Mouse (Mus musculus) midbrain, embryonic 16.5 days (tissue): ENCODE measurements around the gene Sirpa. TPM values are rescaled to one million over a fixed set of nuclear protein-coding genes. Genes with fewer than 3 reads are reported as not detected.

ENCODE experiments used
- ATAC-seq: fragments of 200-750 bp; cut with Nextera tagmentation; 2 replicates; pipeline ENCODE4 v1.8.0; 2017; ENCODE audit warnings: moderate TSS enrichment
- H3K27ac ChIP-seq: fragments of 300-500 bp; sonication (generic); 2 replicates; pipeline ENCODE4 v1.5.1; 2014; ENCODE audit warnings: mild to moderate bottlenecking, low read length, mixed read lengths
- H3K27me3 ChIP-seq: fragments of 300-500 bp; sonication (generic); 2 replicates; pipeline ENCODE4 v1.6.1; 2014; ENCODE audit warnings: low read depth, low read length, mixed read lengths; ENCODE audit not compliant: control insufficient read depth, insufficient read depth
- H3K36me3 ChIP-seq: fragments of 300-500 bp; sonication (generic); 2 replicates; pipeline ENCODE4 v1.6.1; 2014; ENCODE audit warnings: mild to moderate bottlenecking, low read length, moderate library complexity, mixed read lengths; ENCODE audit not compliant: control insufficient read depth, insufficient read depth
- H3K4me1 ChIP-seq: fragments of 300-500 bp; sonication (generic); 2 replicates; pipeline ENCODE4 v1.6.1; 2014; ENCODE audit warnings: mild to moderate bottlenecking, low read length, mixed read lengths; ENCODE audit not compliant: control insufficient read depth, insufficient read depth
- H3K4me2 ChIP-seq: fragments of 300-500 bp; sonication (generic); 2 replicates; pipeline ENCODE4 v1.6.1; 2014; ENCODE audit warnings: mild to moderate bottlenecking, low read length, mixed read lengths
- H3K4me3 ChIP-seq: fragments of 300-500 bp; sonication (generic); 2 replicates; pipeline ENCODE4 v1.5.1; 2014; ENCODE audit warnings: low read depth, mild to moderate bottlenecking, low read length, moderate library complexity, mixed read lengths
- H3K9ac ChIP-seq: fragments of 300-500 bp; sonication (generic); 2 replicates; pipeline ENCODE4 v1.6.1; 2014; ENCODE audit warnings: low read depth, low read length, mixed read lengths
- H3K9me3 ChIP-seq: fragments of 300-500 bp; sonication (generic); replicated peaks from 2 replicates; pipeline ENCODE4 v1.6.1; 2014; ENCODE audit warnings: mild to moderate bottlenecking, low read length, mixed read lengths; ENCODE audit not compliant: control insufficient read depth, poor library complexity, severe bottlenecking
- WGBS: fragments of 180-500 bp; shearing (Covaris S2); extraction: QIAGEN DNeasy Blood & Tissue Kit; methylation state at CpG from one replicate; pipeline ENCODE4 v1.1.7; 2014; 5-methylcytosine and 5-hydroxymethylcytosine counted together
- polyA plus RNA-seq: library from polyadenylated mRNA; unstranded; fragments of >200 nt; fragmentation: Nextera tagmentation; extraction: Ambion mirVana; gene quantifications from 2 replicates; pipeline ENCODE4 v1.2.1, GENCODE M21; 2015

The Sirpa gene
- polyA plus RNA-seq, 1 experiment from 2014 or later: 45.9 TPM

- H3K9ac ChIP-seq: peak overlapping the region; percentile 87
- peak overlapping the region; percentile 73 for H3K4me2 ChIP-seq
- peak overlapping the region; percentile 92; the same call in 1 of the 2 replicates for H3K27ac ChIP-seq
- H3K9me3 ChIP-seq: no peaks in the 10 kb centered on the region
- H3K4me1 ChIP-seq: peaks cover 32% of the 10 kb centered on the region
- WGBS: 87% methylated on average over 4 of the region's 4 CpGs
- H3K27me3 ChIP-seq: no peaks in the 10 kb centered on the region
- H3K4me3 ChIP-seq: peak overlapping the region; percentile 77
- H3K36me3 ChIP-seq: no peaks in the 10 kb centered on the region
- ATAC-seq: no peak
Measured at GRCm38 (mm10) chr2:129591897-129592296, 738 bp upstream of the Sirpa start.

- H3K9me3 ChIP-seq: no peaks in the 10 kb centered on the region
- peak overlapping the region; percentile 92 for H3K27ac ChIP-seq
- H3K36me3 ChIP-seq: no peaks in the 10 kb centered on the region
- H3K27me3 ChIP-seq: no peaks in the 10 kb centered on the region
- H3K9ac ChIP-seq: peak overlapping the region; percentile 87
- peak overlapping the region; percentile 73 for H3K4me2 ChIP-seq
- H3K4me3 ChIP-seq: peak overlapping the region; percentile 77
- peak; percentile 86 for ATAC-seq
- under 1% methylated on average over 35 of the region's 77 CpGs for WGBS
- H3K4me1 ChIP-seq: peaks cover 36% of the 10 kb centered on the region
Measured at GRCm38 (mm10) chr2:129593141-129593875, 673 bp downstream of the Sirpa start.

DNA sequence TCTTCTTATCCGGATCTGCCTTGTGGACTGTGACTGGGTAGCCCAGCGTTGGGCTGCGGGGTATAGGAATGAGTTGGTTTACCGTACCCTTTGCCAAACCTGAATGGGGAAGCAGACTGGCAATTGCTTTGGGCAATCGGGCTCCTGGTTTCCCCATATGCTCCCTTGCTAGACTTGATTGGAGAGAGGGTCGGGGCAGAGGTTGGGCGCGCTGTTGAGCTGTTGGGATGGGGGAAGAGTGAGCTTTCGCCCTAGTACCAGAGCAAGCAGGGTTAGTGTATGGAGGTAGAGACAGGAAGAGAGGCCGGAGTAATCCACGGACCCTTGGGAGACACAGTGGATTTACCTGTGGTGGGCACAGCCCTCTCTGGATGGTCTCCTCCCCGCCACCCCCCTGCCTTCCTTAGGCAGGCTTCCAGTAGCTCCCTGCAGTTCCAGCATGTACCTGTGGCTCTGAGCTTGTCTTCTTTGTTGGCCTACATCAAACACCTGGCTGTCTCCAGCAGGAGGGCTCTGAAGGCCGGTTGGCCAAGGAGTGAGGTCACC lies 1.3 kb downstream of the Sirpa start:
- peak overlapping the region; percentile 77 for H3K4me3 ChIP-seq
- H3K27ac ChIP-seq: peak overlapping the region; percentile 92
- peak; percentile 20 for ATAC-seq
- H3K36me3 ChIP-seq: no peaks in the 10 kb centered on the region
- H3K9me3 ChIP-seq: no peaks in the 10 kb centered on the region
- peaks cover 36% of the 10 kb centered on the region for H3K4me1 ChIP-seq
- peak overlapping the region; percentile 73 for H3K4me2 ChIP-seq
- no peaks in the 10 kb centered on the region for H3K27me3 ChIP-seq
- H3K9ac ChIP-seq: peak overlapping the region; percentile 87
- 4% methylated on average over 13 of the region's 13 CpGs for WGBS

DNA sequence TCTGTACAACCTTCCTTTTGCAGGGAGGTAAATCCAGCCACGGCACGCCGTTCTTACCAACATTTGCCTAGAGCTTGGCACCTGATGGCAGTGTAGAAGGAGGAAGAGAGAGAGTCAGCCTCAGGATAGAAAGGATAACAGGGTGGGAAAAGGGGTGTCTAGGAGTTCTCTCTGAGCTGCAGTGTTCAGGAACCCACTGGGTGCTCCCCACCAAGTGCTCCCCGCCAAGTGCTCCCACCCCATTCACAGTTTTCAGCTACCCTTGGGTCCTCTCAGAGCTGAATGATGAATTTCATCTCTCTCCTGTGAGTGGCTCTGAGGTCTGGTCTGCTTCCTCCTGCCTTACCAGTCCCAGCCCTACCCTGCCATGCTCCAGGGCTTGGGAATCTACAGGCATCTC lies 1.9 kb downstream of the Sirpa start:
- peak overlapping the region; percentile 92; the same call in 1 of the 2 replicates for H3K27ac ChIP-seq
- H3K27me3 ChIP-seq: no peaks in the 10 kb centered on the region
- H3K9me3 ChIP-seq: no peaks in the 10 kb centered on the region
- H3K4me3 ChIP-seq: peak overlapping the region; percentile 77
- H3K36me3 ChIP-seq: no peaks in the 10 kb centered on the region
- 75% methylated on average over 4 of the region's 4 CpGs for WGBS
- peak overlapping the region; percentile 73 for H3K4me2 ChIP-seq
- H3K4me1 ChIP-seq: peaks cover 39% of the 10 kb centered on the region
- peak overlapping the region; percentile 87 for H3K9ac ChIP-seq
- ATAC-seq: no peak

GRCm38 (mm10) chr2:129595206-129595605 lies 2.6 kb downstream of the Sirpa start:
- Histone ChIP-seq H3K27me3 (no peaks in the 10 kb centered on the region), H3K4me2 (peak overlapping the region; percentile 73), H3K9me3 (no peaks in the 10 kb centered on the region), H3K9ac (peak overlapping the region; percentile 37; the same call in 1 of the 2 replicates), H3K4me3 (peak overlapping the region; percentile 77; the same call in 1 of the 2 replicates), H3K36me3 (no peaks in the 10 kb centered on the region), H3K4me1 (peaks cover 39% of the 10 kb centered on the region), H3K27ac (no peak overlapping the region)
- no peak for ATAC-seq
- 71% methylated on average over 4 of the region's 4 CpGs for WGBS

GRCm38 (mm10) chr2:129595661-129596209 lies 3.1 kb downstream of the Sirpa start:
- Histone ChIP-seq H3K9ac (no peak overlapping the region), H3K27ac (no peak overlapping the region), H3K4me1 (peaks cover 39% of the 10 kb centered on the region), H3K27me3 (no peaks in the 10 kb centered on the region), H3K4me3 (no peak overlapping the region), H3K36me3 (no peaks in the 10 kb centered on the region), H3K9me3 (no peaks in the 10 kb centered on the region), H3K4me2 (peak overlapping the region; percentile 73)
- 61% methylated on average over 7 of the region's 7 CpGs for WGBS
- no peak for ATAC-seq

GRCm38 (mm10) chr2:129596555-129597172 lies 4.0 kb downstream of the Sirpa start:
- Histone ChIP-seq H3K27me3 (no peaks in the 10 kb centered on the region), H3K4me3 (no peak overlapping the region), H3K9ac (no peak overlapping the region), H3K27ac (no peak overlapping the region), H3K4me1 (peaks cover 39% of the 10 kb centered on the region), H3K9me3 (no peaks in the 10 kb centered on the region), H3K36me3 (no peaks in the 10 kb centered on the region), H3K4me2 (no peak overlapping the region)
- WGBS: 89% methylated on average over 15 of the region's 15 CpGs
- no peak for ATAC-seq

GRCm38 (mm10) chr2:129597581-129597980 lies 4.9 kb downstream of the Sirpa start:
- Histone ChIP-seq H3K4me3 (no peak overlapping the region), H3K4me2 (no peak overlapping the region), H3K36me3 (no peaks in the 10 kb centered on the region), H3K9me3 (no peaks in the 10 kb centered on the region), H3K4me1 (peaks cover 30% of the 10 kb centered on the region), H3K27ac (no peak overlapping the region), H3K9ac (no peak overlapping the region), H3K27me3 (no peaks in the 10 kb centered on the region)
- 44% methylated on average over 1 of the region's 1 CpGs for WGBS
- no peak for ATAC-seq

DNA sequence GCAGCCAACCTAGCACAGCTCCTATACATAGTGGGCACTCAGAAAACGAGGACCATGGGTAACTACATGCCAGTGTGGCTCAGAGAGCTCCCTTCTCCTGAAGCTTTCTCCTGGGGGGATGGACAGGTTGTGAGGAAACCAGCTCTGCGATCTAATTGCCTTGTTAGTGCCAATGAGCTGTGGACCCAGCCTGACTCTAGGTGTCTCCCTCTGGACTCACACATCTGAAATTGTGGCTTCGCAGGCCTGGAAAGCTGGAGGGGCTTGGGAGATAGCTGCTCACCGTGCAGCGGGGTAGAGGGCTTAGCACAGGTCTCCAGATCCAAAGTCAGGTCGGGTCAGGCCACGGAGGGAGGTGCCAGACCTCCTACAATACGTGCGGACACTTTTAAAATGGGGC lies 5.5 kb downstream of the Sirpa start:
- Histone ChIP-seq H3K27ac (no peak overlapping the region), H3K4me2 (no peak overlapping the region), H3K36me3 (no peaks in the 10 kb centered on the region), H3K4me1 (peaks cover 30% of the 10 kb centered on the region), H3K9ac (no peak overlapping the region), H3K27me3 (no peaks in the 10 kb centered on the region), H3K9me3 (no peaks in the 10 kb centered on the region), H3K4me3 (no peak overlapping the region)
- 65% methylated on average over 9 of the region's 9 CpGs for WGBS
- no peak for ATAC-seq
